Mouse (Mus musculus) MEL (cell line): ENCODE measurements around the gene Rhof. TPM values are rescaled to one million over a fixed set of nuclear protein-coding genes. Genes with fewer than 3 reads are reported as not detected.
A peak's percentile ranks its signal among the peaks of the same experiment; 100 is the strongest.

Experiments
- DNase-seq: peaks from one replicate; pipeline ENCODE4 v3.0.0; 2011; ENCODE audit warnings: low read depth, low spot score
- H3K27ac ChIP-seq: 2 replicates; pipeline ENCODE4 v1.5.1; 2012; ENCODE audit warnings: low read depth, mild to moderate bottlenecking, control low read depth, low read length, moderate library complexity; ENCODE audit not compliant: control insufficient read depth
- H3K27me3 ChIP-seq, 2 experiments: fragments of 150-350 bp in 1 of 2; sonication (generic) in 1 of 2; 2 replicates each; pipeline ENCODE4 v1.6.1; 2012; ENCODE audit warnings: low read length in 2 of 2, mild to moderate bottlenecking in 2 of 2, improper control_type of control experiment in 1 of 2, moderate library complexity in 1 of 2; ENCODE audit not compliant: insufficient read depth in 2 of 2, control insufficient read depth in 1 of 2
- H3K36me3 ChIP-seq, 2 experiments: 2 replicates each; pipeline ENCODE4 v1.6.1; 2012 to 2014; ENCODE audit warnings: low read length in 2 of 2, improper control_type of control experiment in 1 of 2, inconsistent platforms in 1 of 2, mild to moderate bottlenecking in 1 of 2; ENCODE audit not compliant: insufficient read depth in 2 of 2, control insufficient read depth in 1 of 2
- H3K4me1 ChIP-seq, 2 experiments: fragments of 150-350 bp in 1 of 2; sonication (generic) in 1 of 2; 2 replicates each; pipeline ENCODE4 v1.6.1; 2012; ENCODE audit warnings: low read length in 2 of 2, improper control_type of control experiment in 1 of 2, mild to moderate bottlenecking in 1 of 2; ENCODE audit not compliant: insufficient read depth in 2 of 2, control insufficient read depth in 1 of 2
- H3K4me3 ChIP-seq, 2 experiments: fragments of 150-350 bp in 1 of 2; sonication (generic) in 1 of 2; 2 replicates each; pipeline ENCODE4 v1.5.1; 2012; ENCODE audit warnings: low read depth in 2 of 2, low read length in 2 of 2, mild to moderate bottlenecking in 2 of 2, moderate library complexity in 2 of 2, control low read depth in 1 of 2, improper control_type of control experiment in 1 of 2; ENCODE audit not compliant: control insufficient read depth in 1 of 2, insufficient read depth in 1 of 2
- H3K79me2 ChIP-seq: 2 replicates; pipeline ENCODE4 v1.6.1; 2012; ENCODE audit warnings: mild to moderate bottlenecking, low read length, moderate library complexity; ENCODE audit not compliant: control insufficient read depth, poor library complexity, insufficient read depth
- H3K9ac ChIP-seq: 2 replicates; pipeline ENCODE4 v1.6.1; 2012; ENCODE audit warnings: low read depth, mild to moderate bottlenecking, control low read depth, low read length, moderate library complexity; ENCODE audit not compliant: control insufficient read depth, poor library complexity, severe bottlenecking
- H3K9me3 ChIP-seq: fragments of 150-350 bp; sonication (generic); replicated peaks from 2 replicates; pipeline ENCODE4 v1.6.1; 2012; ENCODE audit warnings: mild to moderate bottlenecking, low read length, improper control_type of control experiment, moderate library complexity; ENCODE audit not compliant: insufficient read depth
- BHLHE40 ChIP-seq: IDR thresholded peaks from 2 replicates; pipeline ENCODE4 v1.6.1; 2012; ENCODE audit warnings: low read depth, mild to moderate bottlenecking, inconsistent platforms, low read length, improper control_type of control experiment, borderline replicate concordance
- CHD1 ChIP-seq: IDR thresholded peaks from 2 replicates; pipeline ENCODE4 v1.6.1; 2012; ENCODE audit warnings: low read depth, mild to moderate bottlenecking, inconsistent platforms, low read length, improper control_type of control experiment
- CHD2 ChIP-seq: IDR thresholded peaks from 2 replicates; pipeline ENCODE4 v1.6.1; 2011; ENCODE audit warnings: low read length, improper control_type of control experiment
- CTCF ChIP-seq, 3 experiments: IDR thresholded peaks in 2 of 3; conservative IDR thresholded peaks in 1 of 3; 2 replicates each; pipeline ENCODE4 v1.5.1; 2011 to 2012; ENCODE audit warnings: low read length in 3 of 3, low read depth in 2 of 3, mild to moderate bottlenecking in 2 of 3, improper control_type of control experiment in 1 of 3, inconsistent platforms in 1 of 3, mixed read lengths in 1 of 3, moderate library complexity in 1 of 3; ENCODE audit not compliant: control insufficient read depth in 1 of 3, insufficient read depth in 1 of 3, poor library complexity in 1 of 3, severe bottlenecking in 1 of 3
- E2F4 ChIP-seq: IDR thresholded peaks from 2 replicates; pipeline ENCODE4 v1.6.1; 2011; ENCODE audit warnings: low read depth, low read length, improper control_type of control experiment, borderline replicate concordance
- ELF1 ChIP-seq: IDR thresholded peaks from 2 replicates; pipeline ENCODE4 v1.6.1; 2014; ENCODE audit warnings: low read depth, mild to moderate bottlenecking, inconsistent platforms, low read length, improper control_type of control experiment, moderate library complexity
- EP300 ChIP-seq, 2 experiments: IDR thresholded peaks; 2 replicates each; pipeline ENCODE4 v1.6.1; 2011; ENCODE audit warnings: improper control_type of control experiment in 2 of 2, low read length in 2 of 2, low read depth in 1 of 2, mild to moderate bottlenecking in 1 of 2
- ETS1 ChIP-seq: IDR thresholded peaks from 2 replicates; pipeline ENCODE4 v1.6.1; 2012; ENCODE audit warnings: low read depth, mild to moderate bottlenecking, inconsistent platforms, low read length, improper control_type of control experiment, moderate library complexity
- GABPA ChIP-seq: IDR thresholded peaks from 2 replicates; pipeline ENCODE4 v1.6.1; 2012; ENCODE audit warnings: low read depth, mild to moderate bottlenecking, inconsistent platforms, low read length, improper control_type of control experiment, moderate library complexity
- GATA1 ChIP-seq: IDR thresholded peaks from 2 replicates; pipeline ENCODE4 v1.6.1; 2011; ENCODE audit warnings: low read depth, low read length, improper control_type of control experiment
- HCFC1 ChIP-seq: IDR thresholded peaks from 2 replicates; pipeline ENCODE4 v1.6.1; 2012; ENCODE audit warnings: low read depth, mild to moderate bottlenecking, inconsistent platforms, low read length, improper control_type of control experiment, moderate library complexity
- KAT2A ChIP-seq: conservative IDR thresholded peaks from 2 replicates; pipeline ENCODE4 v1.6.1; 2012; ENCODE audit warnings: low read depth, low read length, improper control_type of control experiment, inconsistent platforms
- MAFK ChIP-seq: IDR thresholded peaks from 2 replicates; pipeline ENCODE4 v1.6.1; 2011; ENCODE audit warnings: low read depth, mild to moderate bottlenecking, low read length, improper control_type of control experiment, borderline replicate concordance
- MAX ChIP-seq: IDR thresholded peaks from 2 replicates; pipeline ENCODE4 v1.6.1; 2011; ENCODE audit warnings: low read length, improper control_type of control experiment
- MAZ ChIP-seq: IDR thresholded peaks from 2 replicates; pipeline ENCODE4 v1.6.1; 2012; ENCODE audit warnings: low read depth, mild to moderate bottlenecking, inconsistent platforms, low read length, improper control_type of control experiment
- MEF2A ChIP-seq: IDR thresholded peaks from 2 replicates; pipeline ENCODE4 v1.6.1; 2014; ENCODE audit warnings: low read depth, mild to moderate bottlenecking, inconsistent platforms, low read length, improper control_type of control experiment; ENCODE audit not compliant: poor library complexity, insufficient replicate concordance, severe bottlenecking; ENCODE audit errors: extremely low read depth
- MXI1 ChIP-seq: IDR thresholded peaks from 2 replicates; pipeline ENCODE4 v1.6.1; 2011; ENCODE audit warnings: mild to moderate bottlenecking, low read depth, low read length, improper control_type of control experiment
- MYB ChIP-seq: IDR thresholded peaks from 2 replicates; pipeline ENCODE4 v1.6.1; 2011; ENCODE audit warnings: mild to moderate bottlenecking, low read depth, low read length, improper control_type of control experiment
- MYC ChIP-seq: IDR thresholded peaks from 2 replicates; pipeline ENCODE4 v1.6.1; 2011; ENCODE audit warnings: low read depth, mild to moderate bottlenecking, low read length, improper control_type of control experiment, moderate library complexity
- NRF1 ChIP-seq: IDR thresholded peaks from 2 replicates; pipeline ENCODE4 v1.6.1; 2014; ENCODE audit warnings: low read depth, mild to moderate bottlenecking, inconsistent platforms, low read length, improper control_type of control experiment, moderate library complexity; ENCODE audit not compliant: poor library complexity, insufficient read depth, severe bottlenecking
- POLR2A ChIP-seq, 2 experiments: IDR thresholded peaks; 2 replicates each; pipeline ENCODE4 v1.6.1; 2011 to 2012; ENCODE audit warnings: low read length in 2 of 2, mild to moderate bottlenecking in 2 of 2, control low read depth in 1 of 2, improper control_type of control experiment in 1 of 2, low read depth in 1 of 2, moderate library complexity in 1 of 2; ENCODE audit not compliant: control insufficient read depth in 1 of 2, insufficient read depth in 1 of 2, poor library complexity in 1 of 2
- POLR2AphosphoS2 ChIP-seq: IDR thresholded peaks from 2 replicates; pipeline ENCODE4 v1.6.1; 2011; ENCODE audit warnings: low read length, improper control_type of control experiment
- POLR2AphosphoS5 ChIP-seq: IDR thresholded peaks from 2 replicates; pipeline ENCODE4 v1.6.1; 2012; ENCODE audit warnings: low read depth, borderline replicate concordance, mild to moderate bottlenecking, inconsistent platforms, low read length, moderate library complexity, mixed read lengths
- RAD21 ChIP-seq: IDR thresholded peaks from 2 replicates; pipeline ENCODE4 v1.6.1; 2011; ENCODE audit warnings: mild to moderate bottlenecking, low read depth, low read length, improper control_type of control experiment
- RCOR1 ChIP-seq: IDR thresholded peaks from 2 replicates; pipeline ENCODE4 v1.6.1; 2012; ENCODE audit warnings: low read depth, mild to moderate bottlenecking, inconsistent platforms, low read length, improper control_type of control experiment
- SIN3A ChIP-seq: IDR thresholded peaks from 2 replicates; pipeline ENCODE4 v1.6.1; 2012; ENCODE audit warnings: low read length, improper control_type of control experiment, inconsistent platforms
- SMC3 ChIP-seq: IDR thresholded peaks from 2 replicates; pipeline ENCODE4 v1.6.1; 2011; ENCODE audit warnings: low read depth, low read length, improper control_type of control experiment
- TAL1 ChIP-seq: IDR thresholded peaks from 2 replicates; pipeline ENCODE4 v1.6.1; 2012; ENCODE audit warnings: mild to moderate bottlenecking, inconsistent platforms, low read length, moderate library complexity, mixed read lengths
- TCF12 ChIP-seq: IDR thresholded peaks from 2 replicates; pipeline ENCODE4 v1.6.1; 2014; ENCODE audit warnings: low read depth, mild to moderate bottlenecking, inconsistent platforms, low read length, improper control_type of control experiment, moderate library complexity
- UBTF ChIP-seq: IDR thresholded peaks from 2 replicates; pipeline ENCODE4 v1.6.1; 2012; ENCODE audit warnings: low read depth, mild to moderate bottlenecking, inconsistent platforms, low read length, improper control_type of control experiment, moderate library complexity, borderline replicate concordance; ENCODE audit not compliant: insufficient read depth
- USF1 ChIP-seq: IDR thresholded peaks from 2 replicates; pipeline ENCODE4 v1.6.1; 2014; ENCODE audit warnings: low read depth, mild to moderate bottlenecking, inconsistent platforms, low read length, improper control_type of control experiment, moderate library complexity
- USF2 ChIP-seq, 2 experiments: IDR thresholded peaks; 2 replicates each; pipeline ENCODE4 v1.6.1; 2011 to 2012; ENCODE audit warnings: improper control_type of control experiment in 2 of 2, low read length in 2 of 2, borderline replicate concordance in 1 of 2, inconsistent platforms in 1 of 2, low read depth in 1 of 2, mild to moderate bottlenecking in 1 of 2; ENCODE audit not compliant: insufficient read depth in 1 of 2
- ZC3H11A ChIP-seq: IDR thresholded peaks from 2 replicates; pipeline ENCODE4 v1.6.1; 2012; ENCODE audit warnings: low read depth, mild to moderate bottlenecking, inconsistent platforms, low read length, improper control_type of control experiment
- ZKSCAN1 ChIP-seq: IDR thresholded peaks from 2 replicates; pipeline ENCODE4 v1.6.1; 2012; ENCODE audit warnings: low read depth, mild to moderate bottlenecking, inconsistent platforms, low read length, improper control_type of control experiment, moderate library complexity
- ZNF384 ChIP-seq: IDR thresholded peaks from 2 replicates; pipeline ENCODE4 v1.6.1; 2012; ENCODE audit warnings: low read depth, mild to moderate bottlenecking, inconsistent platforms, low read length, improper control_type of control experiment
- polyA plus RNA-seq, 2 experiments: library from polyadenylated mRNA; stranded (reverse) in 1 of 2; unstranded in 1 of 2; fragments of >175 nt in 1 of 2; fragments of >200 nt in 1 of 2; gene quantifications; 2 replicates each; pipeline versions ENCODE4 v1.2.1 to v1.2.4; 2012; ENCODE audit warnings: low replicate concordance in 2 of 2, low read depth in 1 of 2; ENCODE audit not compliant: insufficient read length in 2 of 2, insufficient read depth in 1 of 2, missing spikeins in 1 of 2
- total RNA-seq: library from RNA; depleted of rRNA; stranded (reverse); fragments of 300-350 nt; gene quantifications from 2 replicates; pipeline ENCODE4 v1.2.3, GENCODE M21; 2012

Rhof gene
- total and polyA plus RNA-seq, 3 experiments, result 2.5 to 10.4 TPM; not detected in 1

DNA sequence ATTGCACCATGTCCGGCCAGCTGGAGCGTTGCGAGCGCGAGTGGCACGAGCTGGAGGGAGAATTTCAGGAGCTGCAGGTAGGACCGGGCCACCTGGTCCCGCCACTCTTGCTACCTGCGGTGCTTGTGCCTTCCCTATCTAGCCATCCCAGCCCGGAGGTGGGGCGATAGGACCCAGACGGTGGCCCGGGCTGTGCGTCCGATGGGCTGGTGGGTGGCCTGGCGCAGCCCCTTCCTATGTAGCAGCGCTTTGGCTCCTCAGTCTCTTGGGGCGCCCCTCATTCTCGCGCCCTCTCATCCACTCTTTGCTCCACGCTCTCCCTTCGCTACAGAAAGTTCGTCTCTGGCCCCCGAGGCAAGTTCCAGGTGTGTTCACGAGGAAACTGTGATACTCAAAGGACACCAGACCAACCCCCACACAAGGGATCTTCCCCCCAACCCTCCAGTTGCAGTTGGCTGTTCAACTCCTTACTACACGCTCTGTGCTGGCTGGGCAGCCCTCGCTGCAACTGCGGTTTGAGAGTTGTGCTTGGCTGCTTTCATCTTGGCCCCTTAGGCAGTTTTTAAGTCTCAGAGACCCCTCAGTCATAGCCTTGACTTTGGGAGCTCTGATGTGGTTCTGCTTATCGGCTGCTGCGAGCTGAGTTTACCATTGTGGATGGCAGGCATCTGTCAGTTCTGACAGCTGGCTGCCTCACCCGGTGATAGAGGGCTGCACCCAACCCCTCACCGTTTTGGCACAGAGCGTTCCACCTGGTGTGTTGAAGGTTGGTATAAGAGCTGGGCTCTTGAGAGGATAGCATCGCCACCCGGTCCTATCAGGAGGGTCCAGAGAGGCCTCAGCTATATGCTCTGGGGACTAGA lies 55.8 kb downstream of the Rhof start:
- Histone ChIP-seq H3K9ac (peak overlapping the region; percentile 63), H3K27me3 (no peaks in the 10 kb centered on the region), H3K36me3 (peaks cover 0 to 7% of the 10 kb centered on the region in 2 experiments; a peak in 1 of 4 replicates), H3K4me1 (peaks cover 6 to 19% of the 10 kb centered on the region in 2 experiments; a peak in 3 of 4 replicates), H3K4me3 (peak overlapping the region; percentile 59 to 99), H3K79me2 (no peaks in the 10 kb centered on the region; the same call in 1 of the 2 replicates), H3K27ac (peak overlapping the region; percentile 6; the same call in 1 of the 2 replicates), H3K9me3 (no peaks in the 10 kb centered on the region)
- peak; percentile 64 for DNase-seq
- TF ChIP-seq MYB (no peak), GATA1 (no peak), MYC (no peak), TAL1 (peak; percentile 53), CTCF (IDR thresholded peaks at IDR 0.05 in 2 of 3, conservative IDR thresholded peaks at IDR 0.05 in 1 of 3; ENCODE audit: control insufficient read depth in 1 of 3, insufficient read depth in 1 of 3, low read depth in 2 of 3, low read length in 3 of 3, poor library complexity in 1 of 3, severe bottlenecking in 1 of 3) (no peak), CHD2 (no peak), UBTF (no peak), MAX (no peak), MAFK (no peak), NRF1 (no peak), POLR2A (IDR thresholded peaks at IDR 0.05; ENCODE audit: control insufficient read depth in 1 of 2, insufficient read depth in 1 of 2, low read depth in 1 of 2, low read length in 2 of 2, poor library complexity in 1 of 2) (no peak; a peak in 1 of 4 replicates), MAZ (no peak), SMC3 (no peak), KAT2A (no peak), MXI1 (peak; percentile 87), E2F4 (no peak), POLR2AphosphoS5 (no peak), MEF2A (no peak), RAD21 (no peak), CHD1 (peak; percentile 53; the same call in 1 of the 2 replicates), ELF1 (no peak), SIN3A (peak; percentile 82), ZNF384 (no peak), TCF12 (peak; percentile 42; the same call in 1 of the 2 replicates), POLR2AphosphoS2 (no peak), RCOR1 (no peak; the same call in 1 of the 2 replicates), USF1 (no peak), GABPA (no peak), ZC3H11A (no peak), ZKSCAN1 (no peak), BHLHE40 (no peak), EP300 (IDR thresholded peaks at IDR 0.05; ENCODE audit: low read depth in 1 of 2, low read length in 2 of 2) (peak in 1 of 2 experiments; percentile 27; a peak in 1 of 4 replicates), HCFC1 (no peak), USF2 (IDR thresholded peaks at IDR 0.05; ENCODE audit: borderline replicate concordance in 1 of 2, insufficient read depth in 1 of 2, low read depth in 1 of 2, low read length in 2 of 2) (no peak), ETS1 (peak; percentile 80)
